Mouse (Mus musculus): ENCODE results near the gene Gak.

Gak gene

DNA sequence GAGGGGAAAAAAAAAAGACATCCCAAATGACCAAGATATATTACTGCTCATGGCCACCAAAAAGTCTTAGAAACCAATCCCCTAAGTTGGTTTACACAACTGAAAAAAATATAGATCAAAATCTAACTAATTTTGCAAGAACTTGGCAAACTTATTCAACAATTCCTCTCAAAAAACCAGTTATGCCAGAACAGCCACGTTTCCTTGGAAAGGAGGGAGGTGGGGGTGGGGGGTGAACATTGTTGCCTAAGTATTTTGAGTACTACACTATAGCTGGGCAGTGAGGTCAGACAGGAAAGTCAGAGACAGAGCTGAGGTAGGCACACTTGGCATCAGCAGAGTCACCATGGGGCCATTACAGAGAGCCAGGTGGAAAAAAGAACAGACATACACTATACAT is 29.6 kb downstream of the Gak start:
- no peak for DNase-seq (ENCODE audit: low read depth, low spot score)

- peak; percentile 94 for DNase-seq (ENCODE audit: low read depth, low spot score)
Observed at GRCm38 (mm10) chr5:108581361-108581891, 48.1 kb downstream of the Gak start.

GRCm38 (mm10) chr5:108573054-108573453 is 56.5 kb downstream of the Gak start:
- no peak for DNase-seq (ENCODE audit: low read depth, low spot score)

- no peak for DNase-seq (ENCODE audit: low read depth, low spot score)
Observed at GRCm38 (mm10) chr5:108570991-108571390, 58.6 kb downstream of the Gak start.

GRCm38 (mm10) chr5:108567104-108567503 is 62.5 kb downstream of the Gak start:
- DNase-seq (ENCODE audit: low read depth, low spot score): peak; percentile 33

GRCm38 (mm10) chr5:108566523-108566922 is 63.0 kb downstream of the Gak start:
- no peak for DNase-seq (ENCODE audit: low read depth, low spot score)

- no peak for DNase-seq (ENCODE audit: low read depth, low spot score)
Observed at GRCm38 (mm10) chr5:108565381-108565780, 64.2 kb downstream of the Gak start.

GRCm38 (mm10) chr5:108564346-108564745 is 65.2 kb downstream of the Gak start:
- DNase-seq (ENCODE audit: low read depth, low spot score): no peak

GRCm38 (mm10) chr5:108562483-108562882 is 67.1 kb downstream of the Gak start:
- DNase-seq (ENCODE audit: low read depth, low spot score): no peak

- DNase-seq (ENCODE audit: low read depth, low spot score): no peak
Observed at GRCm38 (mm10) chr5:108556986-108557385, 72.6 kb downstream of the Gak start.

GRCm38 (mm10) chr5:108554041-108554440 is 75.5 kb downstream of the Gak start:
- no peak for DNase-seq (ENCODE audit: low read depth, low spot score)

DNA sequence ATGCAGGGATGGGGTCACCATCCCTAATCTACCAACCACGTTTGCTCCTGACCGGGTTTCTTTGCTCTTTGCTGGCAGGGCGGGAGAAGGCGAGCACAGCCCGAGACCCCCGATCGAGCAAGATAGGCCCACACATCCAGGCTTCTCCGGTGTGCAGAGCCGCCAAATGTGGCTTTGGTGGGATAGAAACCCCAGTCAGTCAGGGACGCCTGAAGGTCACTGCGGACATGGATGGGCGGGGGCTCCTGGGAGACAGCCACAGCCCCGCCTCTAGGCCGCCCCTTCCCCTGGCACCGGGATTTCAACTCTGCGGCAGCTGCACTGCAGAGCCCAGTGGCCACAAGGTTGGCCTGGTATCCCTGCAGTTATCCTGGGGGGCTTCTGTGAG is 79.4 kb downstream of the Gak start:
- DNase-seq (ENCODE audit: low read depth, low spot score): no peak

GRCm38 (mm10) chr5:108549489-108550206 is 79.9 kb downstream of the Gak start, which contains the start of gene Cplx1:
TSS of gene Cplx1 (minus strand) at chr5:108550024.
- peak; percentile 88 for DNase-seq (ENCODE audit: low read depth, low spot score)

DNA sequence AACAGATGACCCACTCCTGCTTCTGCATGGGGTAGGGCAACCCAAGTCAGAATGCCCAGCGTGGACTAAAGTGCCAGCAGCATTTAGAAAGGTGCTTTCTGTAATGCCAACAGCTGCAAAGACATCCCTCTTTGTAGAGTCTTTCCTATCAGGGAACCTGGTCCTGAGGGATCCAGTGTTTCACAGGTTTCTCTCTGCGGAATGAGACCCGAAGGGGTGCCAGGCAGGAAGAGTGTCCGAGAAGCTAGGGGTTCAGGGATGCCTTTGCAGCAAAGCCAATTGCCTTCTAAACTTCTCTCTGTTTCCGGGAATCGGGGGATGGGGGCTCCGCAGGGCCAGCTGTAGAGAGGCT is 80.4 kb downstream of the Gak start:
- DNase-seq (ENCODE audit: low read depth, low spot score): peak; percentile 29

- DNase-seq (ENCODE audit: low read depth, low spot score): peak; percentile 28
Observed at GRCm38 (mm10) chr5:108547636-108548035, 81.9 kb downstream of the Gak start.

- DNase-seq (ENCODE audit: low read depth, low spot score): peak; percentile 56
Observed at GRCm38 (mm10) chr5:108543516-108544291, 85.9 kb downstream of the Gak start.

DNA sequence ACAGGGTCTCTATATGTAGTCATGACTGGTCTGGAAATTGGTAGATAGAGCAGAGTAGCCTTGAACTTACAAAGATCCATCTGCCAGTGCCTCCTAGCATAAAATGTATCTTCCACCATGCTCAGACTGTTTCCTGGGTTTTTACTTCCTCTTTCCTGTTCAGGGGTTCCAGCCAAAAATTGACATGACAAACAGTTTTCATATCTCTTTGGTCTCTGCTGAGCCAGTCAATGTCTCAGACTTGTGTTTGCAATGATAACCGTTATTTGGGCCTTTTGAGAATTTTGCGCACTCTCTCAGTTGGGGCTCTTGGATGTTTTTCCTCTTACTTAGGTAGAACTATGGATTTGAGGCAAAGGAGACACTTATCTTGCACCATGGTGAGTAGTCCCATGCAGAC is 95.4 kb downstream of the Gak start:
- DNase-seq (ENCODE audit: low read depth, low spot score): no peak

DNA sequence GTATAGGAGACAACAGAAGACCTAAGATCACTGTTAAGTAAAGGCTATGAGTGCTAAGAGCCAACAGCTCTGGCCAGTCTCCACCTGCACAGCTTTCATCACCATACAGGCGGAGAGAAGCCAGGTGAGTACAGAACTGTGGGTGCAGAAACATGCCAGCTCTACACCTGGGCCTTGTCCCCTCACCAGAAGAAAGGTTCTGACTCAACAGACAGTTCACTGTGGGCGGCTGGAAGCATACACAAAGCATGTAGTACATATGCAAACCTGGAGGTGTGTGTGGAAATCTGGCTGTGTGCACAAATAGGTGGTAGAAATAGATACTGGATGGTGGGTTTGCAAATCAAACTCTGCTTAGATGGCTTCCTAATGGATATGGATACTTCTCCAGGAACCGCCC is 107.0 kb downstream of the Gak start:
- DNase-seq (ENCODE audit: low read depth, low spot score): peak; percentile 40

DNA sequence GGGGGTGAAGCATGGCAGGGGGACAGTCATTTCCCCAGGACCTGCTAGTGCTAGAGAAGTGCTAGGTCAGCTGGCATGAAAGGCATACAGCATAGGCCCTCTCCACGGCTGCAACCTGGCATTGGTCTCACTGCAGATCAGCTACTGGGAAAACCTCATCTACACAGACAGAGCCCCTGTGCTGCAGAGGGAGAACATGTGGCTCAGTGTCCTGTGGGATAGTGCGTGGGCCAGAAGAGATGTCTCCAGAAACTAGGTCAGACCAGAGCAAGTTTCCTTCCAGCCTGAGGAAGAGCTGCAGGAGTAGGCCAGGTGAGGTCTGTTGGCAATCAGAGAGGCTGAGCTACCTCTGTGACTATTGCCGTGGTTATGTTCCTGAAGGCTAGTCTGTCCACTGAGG is 107.7 kb downstream of the Gak start:
- peak; percentile 62 for DNase-seq (ENCODE audit: low read depth, low spot score)

- DNase-seq (ENCODE audit: low read depth, low spot score): no peak
Observed at GRCm38 (mm10) chr5:108521016-108521415, 108.5 kb downstream of the Gak start.

- DNase-seq (ENCODE audit: low read depth, low spot score): no peak
Observed at GRCm38 (mm10) chr5:108520153-108520552, 109.4 kb downstream of the Gak start.

Data from brain, adult 2 months (tissue).